Mouse (Mus musculus) B cell, adult 62 days (primary cell): ENCODE data around the gene Trip11. TPM values are rescaled to one million over a fixed set of nuclear protein-coding genes. Genes with fewer than 3 reads are reported as not detected.

Source experiments
- total RNA-seq: library from RNA; stranded (reverse); gene quantifications from 4 replicates; pipeline ENCODE4 v1.2.4, GENCODE M21; 2023

The Trip11 gene
- total RNA-seq, result 63.4 to 76.5 TPM (median 76.0 TPM) in 4 replicates

GRCm38 (mm10) chr12:101912626-101913490, at the start of gene Trip11:
Gene Trip11, minus strand, starts transcription at chr12:101913267.

DNA sequence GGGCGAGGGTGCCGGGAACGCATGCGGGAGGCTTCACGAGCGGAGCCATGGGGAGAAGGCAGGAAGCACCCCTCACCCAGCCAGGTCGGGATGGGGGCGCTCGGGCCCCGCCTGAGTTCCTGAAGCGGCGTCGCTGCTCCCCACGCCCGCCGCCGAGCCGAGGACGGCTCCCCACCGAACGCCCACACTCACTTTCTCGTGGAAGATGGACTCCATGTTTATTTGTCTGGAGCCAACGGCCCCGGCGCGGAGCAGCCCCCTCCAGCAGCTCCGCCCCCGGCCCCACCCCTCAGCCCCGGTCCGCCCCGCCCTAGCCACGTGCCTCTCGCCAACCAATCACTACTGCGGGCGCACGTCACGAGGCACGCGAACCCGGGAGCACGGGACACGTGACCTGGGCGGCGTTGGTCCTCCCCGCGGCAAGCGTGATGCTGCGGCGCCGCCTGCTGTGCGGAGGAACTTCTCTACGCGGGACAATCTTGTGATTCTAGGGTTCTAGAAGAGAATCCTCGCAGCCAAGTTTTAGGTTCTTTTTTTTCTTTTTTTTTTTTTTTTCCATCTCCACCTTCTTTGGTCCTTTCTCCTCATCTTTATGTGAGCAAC, 45.0 kb upstream of the Trip11 start, which contains the start of gene Atxn3:
Gene Atxn3 (minus strand): TSS at position 305 of the 603 bp plus-strand sequence.

DNA sequence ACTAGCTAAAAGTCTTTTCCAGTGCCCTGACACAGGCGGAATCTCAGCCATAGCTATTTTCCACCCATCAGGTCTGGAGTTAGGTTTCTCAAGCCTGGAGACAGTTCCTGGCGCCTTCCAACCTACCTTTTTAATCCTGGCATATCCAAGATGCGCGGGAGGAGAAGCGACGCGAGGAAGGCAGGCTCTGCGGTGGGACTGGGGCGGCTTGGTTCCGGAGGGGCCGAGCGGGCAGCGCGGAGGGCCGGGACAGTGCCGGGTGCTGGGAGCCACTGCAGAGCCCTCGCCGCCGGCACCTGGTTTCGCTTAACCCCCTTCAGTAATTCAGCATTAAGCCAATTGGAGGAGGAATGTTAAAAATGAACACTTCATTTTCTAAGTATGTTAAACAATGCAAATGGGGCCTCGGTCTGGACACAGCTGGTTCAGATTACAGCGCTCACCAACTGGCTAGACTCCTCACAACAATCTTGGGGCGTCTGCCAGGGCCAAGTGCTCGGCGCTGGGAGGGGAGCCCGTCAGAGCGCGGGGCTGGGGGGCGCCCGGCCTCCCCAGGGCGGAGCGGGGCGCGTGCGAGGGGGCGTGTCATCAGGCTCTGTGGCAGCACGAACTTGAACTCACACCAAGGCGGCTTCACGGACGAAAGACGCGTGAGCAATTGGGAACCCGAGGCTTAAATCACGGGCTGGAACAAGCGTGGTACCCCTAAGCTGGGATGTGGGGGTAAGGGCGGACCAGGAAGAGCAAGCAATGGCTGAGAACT, 94.3 kb downstream of the Trip11 start, which contains the start of gene Fbln5:
Gene Fbln5 (minus strand): TSS at position 448 of the 763 bp plus-strand sequence.

Other genes starting within 250 kb of the Trip11 start
- 0.09 TPM in 1 of 4 replicates, not detected in the others for gene Tc2n, start 194.7 kb downstream of the Trip11 start, total RNA-seq
- 0.33 TPM in 1 of 4 replicates, not detected in the others for gene Fbln5, start 94.2 kb downstream of the Trip11 start, total RNA-seq
- 19.2 to 27.6 TPM (median 24.2 TPM) in 4 replicates for gene Atxn3, start 45.0 kb upstream of the Trip11 start, total RNA-seq
- 31.8 to 33.3 TPM (median 32.0 TPM) in 4 replicates for gene Cpsf2, start 62.7 kb upstream of the Trip11 start, total RNA-seq
- not detected in 4 replicates for gene Slc24a4, start 215.5 kb upstream of the Trip11 start, total RNA-seq